Mouse (Mus musculus) liver, embryonic 13.5 days (tissue): ENCODE data around the gene Adk. TPM values are rescaled to one million over a fixed set of nuclear protein-coding genes. Genes with fewer than 3 reads are reported as not detected.

Experiments used
- ATAC-seq: fragments of 200-750 bp; cut with Nextera tagmentation; 2 replicates; pipeline ENCODE4 v1.8.0; 2017; ENCODE audit warnings: low read depth, mild to moderate bottlenecking, moderate number of reproducible peaks, moderate library complexity
- DNase-seq: peaks from one replicate; pipeline ENCODE4 v3.0.0; 2022
- H3K27ac ChIP-seq: fragments of 300-500 bp; sonication (generic); 2 replicates; pipeline ENCODE4 v1.5.1; 2015; ENCODE audit warnings: moderate library complexity, mild to moderate bottlenecking, inconsistent platforms
- H3K27me3 ChIP-seq: fragments of 300-500 bp; sonication (generic); 2 replicates; pipeline ENCODE4 v1.6.1; 2015; ENCODE audit warnings: mild to moderate bottlenecking, inconsistent platforms
- H3K36me3 ChIP-seq: fragments of 300-500 bp; sonication (generic); 2 replicates; pipeline ENCODE4 v1.6.1; 2015; ENCODE audit warnings: mild to moderate bottlenecking, inconsistent platforms
- H3K4me1 ChIP-seq: fragments of 300-500 bp; sonication (generic); replicated peaks from 2 replicates; pipeline ENCODE4 v1.6.1; 2015; ENCODE audit warnings: inconsistent platforms
- H3K4me2 ChIP-seq: fragments of 300-500 bp; sonication (generic); 2 replicates; pipeline ENCODE4 v1.6.1; 2015; ENCODE audit warnings: inconsistent platforms, mild to moderate bottlenecking, moderate library complexity
- H3K4me3 ChIP-seq: fragments of 300-500 bp; sonication (generic); replicated peaks from 2 replicates; pipeline ENCODE4 v1.5.1; 2015; ENCODE audit warnings: mild to moderate bottlenecking, inconsistent platforms
- H3K9ac ChIP-seq: fragments of 300-500 bp; sonication (generic); 2 replicates; pipeline ENCODE4 v1.6.1; 2015; ENCODE audit warnings: mild to moderate bottlenecking, inconsistent platforms
- H3K9me3 ChIP-seq: fragments of 300-500 bp; sonication (generic); replicated peaks from 2 replicates; pipeline ENCODE4 v1.6.1; 2016; ENCODE audit warnings: inconsistent platforms
- WGBS: fragments of 180-500 bp; shearing (Covaris S2); methylation state at CpG from one replicate; pipeline ENCODE4 v1.1.7; 2015; ENCODE audit not compliant: insufficient replicate concordance; 5-methylcytosine and 5-hydroxymethylcytosine counted together
- polyA plus RNA-seq: library from polyadenylated mRNA; unstranded; fragments of >200 nt; fragmentation: Nextera tagmentation; extraction: Ambion mirVana; gene quantifications from 2 replicates; pipeline ENCODE4 v1.2.1, GENCODE M21; 2015

Gene Adk
- polyA plus RNA-seq, 1 experiment from 2014 or later, result 181 TPM

DNA sequence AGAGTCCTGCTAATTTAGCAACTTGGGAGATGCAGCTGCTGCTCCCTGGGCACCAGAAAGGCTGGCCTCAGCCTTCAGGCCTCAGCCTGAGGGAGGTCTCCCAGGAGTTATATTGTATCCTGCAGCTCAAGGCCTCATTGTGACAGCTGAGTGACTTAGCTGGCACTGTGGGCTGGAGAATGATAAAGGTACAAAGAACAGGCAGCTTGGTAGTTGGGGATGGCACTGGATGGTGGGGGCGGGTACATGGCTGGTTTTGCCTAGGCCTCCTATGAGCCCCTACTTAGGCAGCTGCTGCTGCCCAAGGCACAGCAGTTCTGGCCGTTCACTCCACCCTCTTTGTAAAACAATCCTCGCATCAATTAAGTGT is 436.7 kb downstream of the Adk start:
- Histone ChIP-seq H3K9ac (no peak overlapping the region), H3K9me3 (no peaks in the 10 kb centered on the region), H3K27ac (no peak overlapping the region), H3K4me3 (no peak overlapping the region), H3K27me3 (no peaks in the 10 kb centered on the region), H3K36me3 (no peaks in the 10 kb centered on the region), H3K4me1 (no peaks in the 10 kb centered on the region), H3K4me2 (no peak overlapping the region)
- ATAC-seq (no peak), DNase-seq (no peak)
- WGBS, result 76% methylated on average over 3 of the region's 3 CpGs

DNA sequence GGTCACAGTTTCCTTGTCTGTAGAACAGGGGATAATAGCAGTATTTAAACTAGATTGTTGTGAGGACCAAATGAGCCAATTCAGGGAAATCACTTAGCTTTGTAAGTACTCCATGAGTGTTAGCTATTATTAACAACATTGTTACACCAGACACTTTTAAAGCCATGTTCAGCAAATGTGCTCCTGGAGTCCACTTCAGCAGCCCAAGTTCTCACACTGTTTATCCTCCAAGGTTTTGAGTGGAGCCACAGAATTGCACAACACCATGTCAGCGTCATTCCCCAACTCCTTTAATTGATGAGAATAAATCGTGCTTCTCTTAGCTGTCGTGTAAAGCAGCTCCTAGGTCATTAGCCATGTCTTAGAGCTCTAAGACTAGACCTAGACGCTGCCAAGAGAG is 437.8 kb downstream of the Adk start:
- H3K27me3 ChIP-seq, result no peaks in the 10 kb centered on the region
- WGBS, result 53% methylated on average over 4 of the region's 4 CpGs
- no peak for DNase-seq
- no peak overlapping the region for H3K4me2 ChIP-seq
- H3K27ac ChIP-seq, result no peak overlapping the region
- no peak for ATAC-seq
- no peak overlapping the region for H3K9ac ChIP-seq
- H3K36me3 ChIP-seq, result no peaks in the 10 kb centered on the region
- H3K4me3 ChIP-seq, result no peak overlapping the region
- H3K4me1 ChIP-seq, result no peaks in the 10 kb centered on the region
- no peaks in the 10 kb centered on the region for H3K9me3 ChIP-seq

Other genes starting within 250 kb of the Adk start
- 0.74 and 0.76 TPM in 2 replicates for gene Plau, start 215.9 kb upstream of the Adk start, polyA plus RNA-seq
- 17.0 and 24.6 TPM in 2 replicates for gene Vcl, start 123.2 kb upstream of the Adk start, polyA plus RNA-seq
- gene Ap3m1, start 66 bp upstream of the Adk start, polyA plus RNA-seq, result 37.0 and 44.6 TPM in 2 replicates